Mouse (Mus musculus) neural tube, embryonic 14.5 days (tissue): Measurements from ENCODE around the gene Wnt2. TPM values are rescaled to one million over a fixed set of nuclear protein-coding genes. Genes with fewer than 3 reads are reported as not detected.

Experiments used
- polyA plus RNA-seq: library from polyadenylated mRNA; unstranded; fragments of >200 nt; fragmentation: Nextera tagmentation; extraction: Ambion mirVana; gene quantifications from 2 replicates; pipeline ENCODE4 v1.2.1, GENCODE M21; 2014

Gene Wnt2
- polyA plus RNA-seq, 1 experiment from 2014 or later: 0.60 TPM

Other genes with a start within 250 kb of the Wnt2 start
- not detected in 2 replicates for gene Asz1, start 78.5 kb upstream of the Wnt2 start, polyA plus RNA-seq
- gene Cftr, start 140.1 kb upstream of the Wnt2 start, polyA plus RNA-seq: 0.31 and 0.35 TPM in 2 replicates